Mouse (Mus musculus) spleen, adult 2 months (tissue): ENCODE measurements around the gene 2700081O15Rik.

Experiments used
- CTCF ChIP-seq: fragments of 200-500 bp; IDR thresholded peaks from 2 replicates; pipeline ENCODE4 v1.5.1; 2011; ENCODE audit warnings: mild to moderate bottlenecking, inconsistent platforms; ENCODE audit not compliant: insufficient read depth, insufficient read length, insufficient replicate concordance; ENCODE audit errors: extremely low read depth
- POLR2A ChIP-seq: fragments of 200-500 bp; IDR thresholded peaks from 2 replicates; pipeline ENCODE4 v1.6.1; 2011; ENCODE audit warnings: low read depth, low read length, inconsistent platforms

DNA sequence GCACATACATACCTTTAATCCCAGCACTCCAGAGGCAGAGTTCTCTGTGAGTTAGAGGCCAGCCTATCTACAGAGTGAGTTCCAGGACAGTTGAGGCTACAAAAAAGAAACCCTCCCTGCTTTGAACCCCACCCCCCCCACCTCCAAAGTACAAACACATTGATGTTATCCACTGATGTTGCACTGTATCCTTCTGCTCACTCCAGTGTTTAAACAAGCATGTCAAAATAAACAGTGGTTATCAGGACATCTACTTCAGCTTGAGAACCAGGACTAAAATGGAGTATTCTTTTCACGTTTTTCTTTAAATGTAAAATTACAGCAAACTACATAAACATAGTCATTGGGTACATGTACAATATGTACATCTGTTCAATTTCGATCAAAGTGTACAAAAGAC lies 27.7 kb downstream of the 2700081O15Rik start:
- TF ChIP-seq CTCF (no peak), POLR2A (no peak)
